Mouse (Mus musculus) adrenal gland (tissue): ENCODE results near the gene Zmynd11.

Source experiments
- intact Hi-C: fragments of 180-260 bp; cut with DNase I; formaldehyde crosslinking; loops from one replicate; pipeline ENCODE4 v1.15.1; 2025

Zmynd11 gene

GRCm38 (mm10) chr13:9715224-9715623 lies 49.9 kb downstream of the Zmynd11 start:
- intact Hi-C loops = no loop called here

GRCm38 (mm10) chr13:9713462-9714134 lies 51.5 kb downstream of the Zmynd11 start:
- intact Hi-C loops = no loop called here

- intact Hi-C loops = no loop called here
Measured at GRCm38 (mm10) chr13:9712971-9713370, 52.2 kb downstream of the Zmynd11 start.

GRCm38 (mm10) chr13:9712409-9712808 lies 52.7 kb downstream of the Zmynd11 start:
- intact Hi-C loops = no loop called here

- intact Hi-C loops = no loop called here
Measured at GRCm38 (mm10) chr13:9708433-9709240, 56.5 kb downstream of the Zmynd11 start.

- intact Hi-C loops = no loop called here
Measured at GRCm38 (mm10) chr13:9706720-9707119, 58.4 kb downstream of the Zmynd11 start.

- intact Hi-C loops = no loop called here
Measured at GRCm38 (mm10) chr13:9702615-9703235, 62.4 kb downstream of the Zmynd11 start.

- intact Hi-C loops = no loop called here
Measured at GRCm38 (mm10) chr13:9697340-9697739, 67.8 kb downstream of the Zmynd11 start.

- intact Hi-C loops = no loop called here
Measured at GRCm38 (mm10) chr13:9695809-9696208, 69.3 kb downstream of the Zmynd11 start.

- intact Hi-C loops = no loop called here
Measured at GRCm38 (mm10) chr13:9695403-9695802, 69.7 kb downstream of the Zmynd11 start.

- intact Hi-C loops = no loop called here
Measured at GRCm38 (mm10) chr13:9694651-9695050, 70.5 kb downstream of the Zmynd11 start.

- intact Hi-C loops = no loop called here
Measured at GRCm38 (mm10) chr13:9692876-9693275, 72.3 kb downstream of the Zmynd11 start.

- intact Hi-C loops = no loop called here
Measured at GRCm38 (mm10) chr13:9689366-9689765, 75.8 kb downstream of the Zmynd11 start.

- intact Hi-C loops = no loop called here
Measured at GRCm38 (mm10) chr13:9686765-9687164, 78.4 kb downstream of the Zmynd11 start.

- intact Hi-C loops = no loop called here
Measured at GRCm38 (mm10) chr13:9686261-9686660, 78.9 kb downstream of the Zmynd11 start.

GRCm38 (mm10) chr13:9684153-9684923 lies 80.8 kb downstream of the Zmynd11 start:
- intact Hi-C loops = no loop called here

- intact Hi-C loops = no loop called here
Measured at GRCm38 (mm10) chr13:9683280-9683679, 81.8 kb downstream of the Zmynd11 start.

GRCm38 (mm10) chr13:9681492-9681891 lies 83.6 kb downstream of the Zmynd11 start:
- intact Hi-C loops = no loop called here

GRCm38 (mm10) chr13:9674126-9674525 lies 91.0 kb downstream of the Zmynd11 start:
- intact Hi-C loops = no loop called here

- intact Hi-C loops = no loop called here
Measured at GRCm38 (mm10) chr13:9669246-9669645, 95.9 kb downstream of the Zmynd11 start.

GRCm38 (mm10) chr13:9667954-9668496 lies 97.1 kb downstream of the Zmynd11 start:
- intact Hi-C loops = no loop called here
